Mouse (Mus musculus): ENCODE data around the gene Sem1. TPM values are rescaled to one million over a fixed set of nuclear protein-coding genes. Genes with fewer than 3 reads are reported as not detected.
"Not testable (repeated sequence)": the region's sequence is repeated elsewhere in the genome, so short reads cannot be mapped to it uniquely, and the experiment has no call there.

Sem1 gene
- polyA plus RNA-seq, 1 experiment = 125 TPM

DNA sequence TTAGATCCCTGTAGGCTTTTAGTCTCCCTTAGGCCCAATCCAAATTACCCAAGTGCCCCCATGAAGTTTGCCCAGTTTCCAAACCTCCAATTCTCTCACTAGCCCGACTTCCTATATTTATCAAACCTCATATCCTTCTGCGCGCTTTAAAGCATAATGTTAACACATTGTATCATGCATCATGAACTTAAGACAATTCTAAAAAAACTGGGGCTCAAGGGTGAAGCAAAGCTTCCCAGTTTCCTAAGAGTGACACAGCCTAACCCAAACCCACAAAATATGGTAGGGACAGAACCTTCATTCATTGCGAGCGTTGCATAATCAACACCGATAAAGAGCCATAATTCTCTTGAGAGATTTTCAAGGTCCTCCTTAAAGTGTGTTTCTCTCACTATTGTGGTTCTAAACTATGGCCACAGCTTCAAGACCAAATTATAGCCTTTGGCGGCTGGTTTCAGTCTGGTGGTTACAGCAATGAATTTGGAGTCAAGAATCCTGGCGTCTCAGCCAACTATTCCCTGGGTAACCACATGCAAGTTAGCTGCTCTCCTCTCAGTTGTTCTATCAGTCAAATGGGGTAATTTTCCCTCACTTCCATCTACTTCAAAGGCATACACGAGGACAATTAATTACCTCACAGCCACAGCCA is 34.7 kb downstream of the Sem1 start:
- TF ChIP-seq CEBPB (IDR thresholded peaks at IDR 0.05; ENCODE audit: low read depth) (peak; percentile 67), MYOG (IDR thresholded peaks at IDR 0.05; ENCODE audit: control insufficient read depth, extremely low read depth, insufficient read length) (no peak), USF1 (IDR thresholded peaks at IDR 0.05; ENCODE audit: low read depth) (no peak), MYOD1 (IDR thresholded peaks at IDR 0.05; ENCODE audit: control insufficient read depth, insufficient read length, low read depth) (no peak), CTCF (IDR thresholded peaks at IDR 0.05; ENCODE audit: control insufficient read depth, insufficient read depth, insufficient read length) (no peak)
- no peaks in the 10 kb centered on the region for H3K79me2 ChIP-seq (ENCODE audit: control insufficient read depth, insufficient read depth)
- H3K36me3 ChIP-seq (ENCODE audit: control insufficient read depth, insufficient read depth) = no peaks in the 10 kb centered on the region
- no peaks in the 10 kb centered on the region for H3K27me3 ChIP-seq (ENCODE audit: control insufficient read depth, insufficient read depth, insufficient read length)
- no peaks in the 10 kb centered on the region for H3K79me3 ChIP-seq (ENCODE audit: low read depth)
- no peak overlapping the region for H3K4me3 ChIP-seq (ENCODE audit: insufficient read depth, poor library complexity, severe bottlenecking)
- no peak overlapping the region for H3ac ChIP-seq (ENCODE audit: control insufficient read depth, insufficient read length, low read depth)

DNA sequence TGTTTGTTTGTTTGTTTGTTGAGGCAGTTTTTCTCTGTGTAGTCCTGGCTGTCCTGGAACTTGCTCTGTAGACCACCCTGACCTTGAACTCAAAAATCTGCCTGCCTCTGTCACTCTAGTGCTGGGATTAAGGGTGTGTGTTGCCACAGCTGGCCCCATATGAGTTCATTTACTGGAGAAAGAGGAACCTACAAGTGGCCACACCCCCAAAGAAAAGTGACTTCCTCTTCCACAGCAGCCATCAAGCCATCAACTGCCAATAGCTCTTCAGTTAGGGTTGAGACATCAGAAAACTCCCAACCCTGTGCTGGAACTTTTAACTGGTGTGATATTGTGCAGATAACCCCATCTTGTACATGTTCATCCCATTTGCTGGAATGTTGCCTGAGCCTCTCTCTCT is 36.3 kb downstream of the Sem1 start:
- Histone ChIP-seq H3K79me2 (ENCODE audit: control insufficient read depth, insufficient read depth) (no peaks in the 10 kb centered on the region), H3K27me3 (ENCODE audit: control insufficient read depth, insufficient read depth, insufficient read length) (no peaks in the 10 kb centered on the region), H3K36me3 (ENCODE audit: control insufficient read depth, insufficient read depth) (no peaks in the 10 kb centered on the region), H3K79me3 (ENCODE audit: low read depth) (no peaks in the 10 kb centered on the region), H3ac (ENCODE audit: control insufficient read depth, insufficient read length, low read depth) (no peak overlapping the region), H3K4me3 (ENCODE audit: insufficient read depth, poor library complexity, severe bottlenecking) (no peak overlapping the region)
- no peak for TF ChIP-seq USF1 (IDR thresholded peaks at IDR 0.05; ENCODE audit: low read depth)
- TF ChIP-seq MAX (IDR thresholded peaks at IDR 0.05) = no peak
- TF ChIP-seq CTCF (IDR thresholded peaks at IDR 0.05; ENCODE audit: control insufficient read depth, insufficient read depth, insufficient read length) = no peak
- TF ChIP-seq CEBPB (IDR thresholded peaks at IDR 0.05; ENCODE audit: low read depth) = no peak
- no peak for TF ChIP-seq FOSL1 (IDR thresholded peaks at IDR 0.05; ENCODE audit: insufficient read depth, low read length, poor library complexity, severe bottlenecking)
- no peak for TF ChIP-seq MYOG (IDR thresholded peaks at IDR 0.05; ENCODE audit: control insufficient read depth, extremely low read depth, insufficient read length)
- no peak for TF ChIP-seq MYOD1 (IDR thresholded peaks at IDR 0.05; ENCODE audit: control insufficient read depth, insufficient read length, low read depth)

DNA sequence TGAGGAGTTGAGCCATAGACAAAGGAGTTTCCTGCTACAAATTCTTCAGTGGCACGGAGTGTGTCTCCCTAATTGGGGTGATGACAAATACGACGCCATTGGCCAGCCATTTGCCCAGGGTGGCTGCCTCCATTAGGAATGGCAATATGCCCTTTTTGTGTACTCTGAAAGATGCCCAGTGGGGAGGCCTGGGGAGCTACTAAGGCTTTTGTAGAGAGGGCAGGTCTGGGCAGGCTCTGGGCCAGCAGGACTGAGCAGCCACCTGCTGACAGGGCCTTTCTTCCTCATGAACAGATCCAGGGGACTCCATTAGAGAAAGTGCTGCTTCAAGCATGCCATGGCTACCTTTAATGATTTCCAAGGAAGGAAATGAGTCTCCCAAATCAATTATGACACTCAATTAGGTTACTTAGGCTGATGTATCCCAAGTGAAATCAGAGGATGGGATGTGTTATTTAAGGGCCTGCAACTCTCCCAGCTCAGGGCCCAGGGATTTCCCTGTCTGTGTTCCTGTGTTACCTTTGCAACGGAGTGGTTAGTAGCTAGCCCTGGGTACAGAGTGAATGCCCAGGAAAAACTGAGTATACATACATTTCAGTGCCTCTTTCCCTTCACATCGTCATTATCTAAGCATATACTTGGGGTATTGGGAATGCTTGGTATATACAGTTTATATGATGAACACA is 41.5 kb downstream of the Sem1 start:
- Histone ChIP-seq H3K36me3 (ENCODE audit: control insufficient read depth, insufficient read depth) (no peaks in the 10 kb centered on the region), H3K4me3 (ENCODE audit: insufficient read depth, poor library complexity, severe bottlenecking) (no peak overlapping the region), H3ac (ENCODE audit: control insufficient read depth, insufficient read length, low read depth) (no peak overlapping the region), H3K27me3 (ENCODE audit: control insufficient read depth, insufficient read depth, insufficient read length) (no peaks in the 10 kb centered on the region), H3K79me3 (ENCODE audit: low read depth) (no peaks in the 10 kb centered on the region), H3K79me2 (ENCODE audit: control insufficient read depth, insufficient read depth) (no peaks in the 10 kb centered on the region)
- TF ChIP-seq MYOG (IDR thresholded peaks at IDR 0.05; ENCODE audit: control insufficient read depth, extremely low read depth, insufficient read length) (no peak), CEBPB (IDR thresholded peaks at IDR 0.05; ENCODE audit: low read depth) (no peak), MAX (IDR thresholded peaks at IDR 0.05) (no peak), CTCF (IDR thresholded peaks at IDR 0.05; ENCODE audit: control insufficient read depth, insufficient read depth, insufficient read length) (no peak), FOSL1 (IDR thresholded peaks at IDR 0.05; ENCODE audit: insufficient read depth, low read length, poor library complexity, severe bottlenecking) (no peak), MYOD1 (IDR thresholded peaks at IDR 0.05; ENCODE audit: control insufficient read depth, insufficient read length, low read depth) (no peak)

DNA sequence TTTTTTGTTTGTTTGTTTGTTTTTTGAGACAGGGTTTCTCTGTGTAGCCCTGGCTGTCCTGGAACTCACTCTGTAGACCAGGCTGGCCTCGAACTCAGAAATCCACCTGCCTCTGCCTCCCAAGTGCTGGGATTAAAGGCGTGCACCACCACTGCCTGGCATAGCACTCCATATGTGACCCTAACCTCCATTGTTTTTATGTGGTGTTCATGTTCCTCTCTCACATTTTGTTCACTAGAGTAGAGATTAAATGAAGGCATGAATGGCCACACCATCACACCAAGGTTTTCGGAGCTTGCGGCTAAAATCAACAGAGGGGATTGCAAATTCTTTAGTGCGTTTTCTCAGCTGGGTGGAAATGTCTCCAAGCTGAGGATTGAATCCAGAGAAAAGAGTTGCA is 42.1 kb downstream of the Sem1 start:
- H3K36me3 ChIP-seq (ENCODE audit: control insufficient read depth, insufficient read depth); H3K4me3 ChIP-seq (ENCODE audit: insufficient read depth, poor library complexity, severe bottlenecking); H3ac ChIP-seq (ENCODE audit: control insufficient read depth, insufficient read length, low read depth); H3K79me3 ChIP-seq (ENCODE audit: low read depth); H3K27me3 ChIP-seq (ENCODE audit: control insufficient read depth, insufficient read depth, insufficient read length); H3K79me2 ChIP-seq (ENCODE audit: control insufficient read depth, insufficient read depth): not testable (repeated sequence)

All from C2C12 (cell line).